Mouse (Mus musculus) cerebellum, adult 2 months (tissue): ENCODE measurements around the gene Hectd3.

Experiments used
- CTCF ChIP-seq: fragments of 200-500 bp; IDR thresholded peaks from 2 replicates; pipeline ENCODE4 v1.5.1; 2011; ENCODE audit warnings: low read depth, mild to moderate bottlenecking, control low read depth, low read length, moderate library complexity, borderline replicate concordance; ENCODE audit not compliant: insufficient read depth
- POLR2A ChIP-seq: fragments of 200-500 bp; IDR thresholded peaks from 2 replicates; pipeline ENCODE4 v1.6.1; 2011; ENCODE audit warnings: low read length, control low read depth, borderline replicate concordance; ENCODE audit not compliant: insufficient read depth

DNA sequence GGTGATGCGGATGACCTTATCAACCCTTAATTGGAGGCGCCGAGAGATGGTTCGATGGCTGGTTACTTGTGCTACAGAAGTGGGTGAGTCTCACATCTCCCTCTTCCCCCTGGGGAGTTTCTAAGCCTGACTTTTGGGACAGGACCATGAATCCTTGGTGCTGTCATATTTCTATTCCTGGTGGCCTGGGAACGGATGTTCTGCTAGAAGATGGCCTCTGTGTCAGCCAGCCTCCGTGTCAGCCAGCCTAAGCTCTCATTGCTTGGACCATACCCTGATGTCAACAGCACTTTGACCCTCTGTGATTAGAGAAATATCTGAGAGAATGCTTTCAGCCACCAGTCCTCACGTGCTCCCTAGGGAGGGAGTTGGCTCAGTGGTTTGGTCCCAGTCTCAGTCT is 9.4 kb upstream of the Hectd3 start:
- no peak for TF ChIP-seq CTCF
- no peak for TF ChIP-seq POLR2A
